Mouse (Mus musculus): ENCODE measurements at regions not wholly inside any gene's neighbourhood (a gene's known extent, or its start where the extent isn't known, plus 50 kb on each side); places are given as distances from the start of the nearest gene placed in this dataset.

- Histone ChIP-seq H3K4me1 (ENCODE audit: control insufficient read depth, insufficient read depth, low read length) (no peaks in the 10 kb centered on the region), H3K9ac (replicated peaks; ENCODE audit: low read length) (no peak overlapping the region), H3K27me3 (ENCODE audit: control insufficient read depth, insufficient read depth, low read length) (no peaks in the 10 kb centered on the region), H3K27ac (replicated peaks; ENCODE audit: low read depth, low read length) (no peak overlapping the region), H3K4me3 (ENCODE audit: low read depth, low read length) (no peak overlapping the region), H3K9me3 (replicated peaks; ENCODE audit: control insufficient read depth, low read length) (no peaks in the 10 kb centered on the region), H3K36me3 (replicated peaks; ENCODE audit: control insufficient read depth, insufficient read depth, low read depth, low read length) (no peaks in the 10 kb centered on the region), H3K4me2 (ENCODE audit: low read depth, low read length) (no peak overlapping the region)
- DNase-seq (ENCODE audit: low spot score) = peak; percentile 23
- WGBS = 58% methylated on average over 5 of the region's 5 CpGs
- no peak for ATAC-seq (replicated peaks; ENCODE audit: insufficient number of reproducible peaks, low FRiP score, low TSS enrichment, low read depth)
These were observed 148.6 kb upstream of the Plxnc1 start for GRCm38 (mm10) chr10:95093266-95093665.

- Histone ChIP-seq H3K36me3 (replicated peaks; ENCODE audit: control insufficient read depth, insufficient read depth, low read depth, low read length) (no peaks in the 10 kb centered on the region), H3K9ac (replicated peaks; ENCODE audit: low read length) (no peak overlapping the region), H3K4me3 (ENCODE audit: low read depth, low read length) (no peak overlapping the region), H3K9me3 (replicated peaks; ENCODE audit: control insufficient read depth, low read length) (no peaks in the 10 kb centered on the region), H3K4me2 (ENCODE audit: low read depth, low read length) (no peak overlapping the region), H3K27ac (replicated peaks; ENCODE audit: low read depth, low read length) (no peak overlapping the region), H3K27me3 (ENCODE audit: control insufficient read depth, insufficient read depth, low read length) (no peaks in the 10 kb centered on the region), H3K4me1 (ENCODE audit: control insufficient read depth, insufficient read depth, low read length) (no peaks in the 10 kb centered on the region)
- DNase-seq (ENCODE audit: low spot score) (peak; percentile 22), ATAC-seq (replicated peaks; ENCODE audit: insufficient number of reproducible peaks, low FRiP score, low TSS enrichment, low read depth) (no peak)
- WGBS = 66% methylated on average over 6 of the region's 6 CpGs
These were observed 146.5 kb upstream of the Plxnc1 start for GRCm38 (mm10) chr10:95091086-95091485.

- H3K4me3 ChIP-seq (ENCODE audit: low read depth, low read length) = no peak overlapping the region
- WGBS = 96% methylated on average over 4 of the region's 4 CpGs
- no peak for DNase-seq (ENCODE audit: low spot score)
- no peaks in the 10 kb centered on the region for H3K27me3 ChIP-seq (ENCODE audit: control insufficient read depth, insufficient read depth, low read length)
- no peak overlapping the region for H3K9ac ChIP-seq (replicated peaks; ENCODE audit: low read length)
- no peaks in the 10 kb centered on the region for H3K36me3 ChIP-seq (replicated peaks; ENCODE audit: control insufficient read depth, insufficient read depth, low read depth, low read length)
- no peaks in the 10 kb centered on the region for H3K9me3 ChIP-seq (replicated peaks; ENCODE audit: control insufficient read depth, low read length)
- ATAC-seq (replicated peaks; ENCODE audit: insufficient number of reproducible peaks, low FRiP score, low TSS enrichment, low read depth) = no peak
- no peaks in the 10 kb centered on the region for H3K4me1 ChIP-seq (ENCODE audit: control insufficient read depth, insufficient read depth, low read length)
- no peak overlapping the region for H3K27ac ChIP-seq (replicated peaks; ENCODE audit: low read depth, low read length)
- H3K4me2 ChIP-seq (ENCODE audit: low read depth, low read length) = no peak overlapping the region
These were observed 146.0 kb upstream of the Plxnc1 start for GRCm38 (mm10) chr10:95090641-95091040.

- DNase-seq (ENCODE audit: low spot score) (no peak), ATAC-seq (replicated peaks; ENCODE audit: insufficient number of reproducible peaks, low FRiP score, low TSS enrichment, low read depth) (no peak)
- no peak overlapping the region for H3K27ac ChIP-seq (replicated peaks; ENCODE audit: low read depth, low read length)
- H3K4me2 ChIP-seq (ENCODE audit: low read depth, low read length) = no peak overlapping the region
- H3K4me1 ChIP-seq (ENCODE audit: control insufficient read depth, insufficient read depth, low read length) = no peaks in the 10 kb centered on the region
- H3K36me3 ChIP-seq (replicated peaks; ENCODE audit: control insufficient read depth, insufficient read depth, low read depth, low read length) = no peaks in the 10 kb centered on the region
- 88% methylated on average over 9 of the region's 9 CpGs for WGBS
- H3K4me3 ChIP-seq (ENCODE audit: low read depth, low read length) = no peak overlapping the region
- no peaks in the 10 kb centered on the region for H3K9me3 ChIP-seq (replicated peaks; ENCODE audit: control insufficient read depth, low read length)
- H3K27me3 ChIP-seq (ENCODE audit: control insufficient read depth, insufficient read depth, low read length) = no peaks in the 10 kb centered on the region
- no peak overlapping the region for H3K9ac ChIP-seq (replicated peaks; ENCODE audit: low read length)
These were observed 145.4 kb upstream of the Plxnc1 start for GRCm38 (mm10) chr10:95090035-95090434.

GRCm38 (mm10) chr10:95087864-95088570 is 143.4 kb upstream of the Plxnc1 start:
- H3K4me2 ChIP-seq (ENCODE audit: low read depth, low read length) = no peak overlapping the region
- H3K4me3 ChIP-seq (ENCODE audit: low read depth, low read length) = no peak overlapping the region
- H3K9me3 ChIP-seq (replicated peaks; ENCODE audit: control insufficient read depth, low read length) = no peaks in the 10 kb centered on the region
- H3K27ac ChIP-seq (replicated peaks; ENCODE audit: low read depth, low read length) = no peak overlapping the region
- H3K27me3 ChIP-seq (ENCODE audit: control insufficient read depth, insufficient read depth, low read length) = no peaks in the 10 kb centered on the region
- H3K4me1 ChIP-seq (ENCODE audit: control insufficient read depth, insufficient read depth, low read length) = no peaks in the 10 kb centered on the region
- no peaks in the 10 kb centered on the region for H3K36me3 ChIP-seq (replicated peaks; ENCODE audit: control insufficient read depth, insufficient read depth, low read depth, low read length)
- DNase-seq (ENCODE audit: low spot score) (peak; percentile 78), ATAC-seq (replicated peaks; ENCODE audit: insufficient number of reproducible peaks, low FRiP score, low TSS enrichment, low read depth) (0 out of 2 replicates have a peak, but pooled peaks have one; percentile 56)
- H3K9ac ChIP-seq (replicated peaks; ENCODE audit: low read length) = no peak overlapping the region
- 41% methylated on average over 13 of the region's 13 CpGs for WGBS

GRCm38 (mm10) chr10:95086755-95087154 is 142.1 kb upstream of the Plxnc1 start:
- H3K27me3 ChIP-seq (ENCODE audit: control insufficient read depth, insufficient read depth, low read length) = no peaks in the 10 kb centered on the region

GRCm38 (mm10) chr10:95085688-95086268 is 141.1 kb upstream of the Plxnc1 start:
- Histone ChIP-seq H3K36me3 (replicated peaks; ENCODE audit: control insufficient read depth, insufficient read depth, low read depth, low read length) (no peaks in the 10 kb centered on the region), H3K27ac (replicated peaks; ENCODE audit: low read depth, low read length) (no peak overlapping the region), H3K4me1 (ENCODE audit: control insufficient read depth, insufficient read depth, low read length) (no peaks in the 10 kb centered on the region), H3K4me2 (ENCODE audit: low read depth, low read length) (no peak overlapping the region), H3K4me3 (ENCODE audit: low read depth, low read length) (no peak overlapping the region), H3K9ac (replicated peaks; ENCODE audit: low read length) (no peak overlapping the region), H3K27me3 (ENCODE audit: control insufficient read depth, insufficient read depth, low read length) (no peaks in the 10 kb centered on the region), H3K9me3 (replicated peaks; ENCODE audit: control insufficient read depth, low read length) (no peaks in the 10 kb centered on the region)
- DNase-seq (ENCODE audit: low spot score) (no peak), ATAC-seq (replicated peaks; ENCODE audit: insufficient number of reproducible peaks, low FRiP score, low TSS enrichment, low read depth) (no peak)
- WGBS = 82% methylated on average over 8 of the region's 8 CpGs

More at GRCm38 (mm10) chr10:95086755-95087154, 142.1 kb upstream of the Plxnc1 start:
- H3K4me3 ChIP-seq (ENCODE audit: low read depth, low read length) = no peak overlapping the region
- H3K9ac ChIP-seq (replicated peaks; ENCODE audit: low read length) = no peak overlapping the region
- no peaks in the 10 kb centered on the region for H3K9me3 ChIP-seq (replicated peaks; ENCODE audit: control insufficient read depth, low read length)
- H3K4me1 ChIP-seq (ENCODE audit: control insufficient read depth, insufficient read depth, low read length) = no peaks in the 10 kb centered on the region
- H3K27ac ChIP-seq (replicated peaks; ENCODE audit: low read depth, low read length) = no peak overlapping the region
- no peak for ATAC-seq (replicated peaks; ENCODE audit: insufficient number of reproducible peaks, low FRiP score, low TSS enrichment, low read depth)
- no peaks in the 10 kb centered on the region for H3K36me3 ChIP-seq (replicated peaks; ENCODE audit: control insufficient read depth, insufficient read depth, low read depth, low read length)
- no peak for DNase-seq (ENCODE audit: low spot score)
- 69% methylated on average over 4 of the region's 4 CpGs for WGBS
- H3K4me2 ChIP-seq (ENCODE audit: low read depth, low read length) = no peak overlapping the region

GRCm38 (mm10) chr10:95083341-95084148 is 138.9 kb upstream of the Plxnc1 start:
- no peaks in the 10 kb centered on the region for H3K4me1 ChIP-seq (ENCODE audit: control insufficient read depth, insufficient read depth, low read length)
- no peak overlapping the region for H3K27ac ChIP-seq (replicated peaks; ENCODE audit: low read depth, low read length)
- no peak overlapping the region for H3K4me3 ChIP-seq (ENCODE audit: low read depth, low read length)
- no peaks in the 10 kb centered on the region for H3K9me3 ChIP-seq (replicated peaks; ENCODE audit: control insufficient read depth, low read length)
- no peak for ATAC-seq (replicated peaks; ENCODE audit: insufficient number of reproducible peaks, low FRiP score, low TSS enrichment, low read depth)
- WGBS = 62% methylated on average over 14 of the region's 14 CpGs
- H3K4me2 ChIP-seq (ENCODE audit: low read depth, low read length) = no peak overlapping the region
- H3K9ac ChIP-seq (replicated peaks; ENCODE audit: low read length) = no peak overlapping the region
- no peaks in the 10 kb centered on the region for H3K27me3 ChIP-seq (ENCODE audit: control insufficient read depth, insufficient read depth, low read length)
- DNase-seq (ENCODE audit: low spot score) = no peak
- H3K36me3 ChIP-seq (replicated peaks; ENCODE audit: control insufficient read depth, insufficient read depth, low read depth, low read length) = no peaks in the 10 kb centered on the region
